Mouse (Mus musculus) liver, embryonic 15.5 days (tissue): ENCODE data around the gene Fgf23. TPM values are rescaled to one million over a fixed set of nuclear protein-coding genes. Genes with fewer than 3 reads are reported as not detected.

Experiments
- ATAC-seq: fragments of 200-750 bp; cut with Nextera tagmentation; 2 replicates; pipeline ENCODE4 v1.8.0; 2017; ENCODE audit warnings: moderate number of reproducible peaks, mild to moderate bottlenecking, moderate library complexity; ENCODE audit not compliant: insufficient read depth
- H3K27ac ChIP-seq: fragments of 300-500 bp; sonication (generic); replicated peaks from 2 replicates; pipeline ENCODE4 v1.5.1; 2015; ENCODE audit warnings: mild to moderate bottlenecking, inconsistent platforms
- H3K27me3 ChIP-seq: fragments of 300-500 bp; sonication (generic); 2 replicates; pipeline ENCODE4 v1.6.1; 2015; ENCODE audit warnings: mild to moderate bottlenecking, inconsistent platforms
- H3K36me3 ChIP-seq: fragments of 300-500 bp; sonication (generic); replicated peaks from 2 replicates; pipeline ENCODE4 v1.6.1; 2015; ENCODE audit warnings: moderate library complexity, mild to moderate bottlenecking, inconsistent platforms
- H3K4me1 ChIP-seq: fragments of 300-500 bp; sonication (generic); replicated peaks from 2 replicates; pipeline ENCODE4 v1.6.1; 2015; ENCODE audit warnings: inconsistent platforms
- H3K4me2 ChIP-seq: fragments of 300-500 bp; sonication (generic); 2 replicates; pipeline ENCODE4 v1.6.1; 2015; ENCODE audit warnings: moderate library complexity, mild to moderate bottlenecking, inconsistent platforms
- H3K4me3 ChIP-seq: fragments of 300-500 bp; sonication (generic); replicated peaks from 2 replicates; pipeline ENCODE4 v1.5.1; 2015; ENCODE audit warnings: mild to moderate bottlenecking, inconsistent platforms
- H3K9ac ChIP-seq: fragments of 300-500 bp; sonication (generic); 2 replicates; pipeline ENCODE4 v1.6.1; 2015; ENCODE audit warnings: moderate library complexity, mild to moderate bottlenecking, inconsistent platforms
- H3K9me3 ChIP-seq: fragments of 300-500 bp; sonication (generic); replicated peaks from 2 replicates; pipeline ENCODE4 v1.6.1; 2016; ENCODE audit warnings: inconsistent platforms
- WGBS: fragments of 180-500 bp; shearing (Covaris S2); methylation state at CpG from one replicate; pipeline ENCODE4 v1.1.7; 2015; ENCODE audit warnings: mixed read lengths; ENCODE audit not compliant: insufficient replicate concordance; 5-methylcytosine and 5-hydroxymethylcytosine counted together
- polyA plus RNA-seq: library from polyadenylated mRNA; unstranded; fragments of >200 nt; fragmentation: Nextera tagmentation; extraction: Ambion mirVana; gene quantifications from 2 replicates; pipeline ENCODE4 v1.2.1, GENCODE M21; 2015

Fgf23 gene
- polyA plus RNA-seq, 1 experiment from 2014 or later: not detected

DNA sequence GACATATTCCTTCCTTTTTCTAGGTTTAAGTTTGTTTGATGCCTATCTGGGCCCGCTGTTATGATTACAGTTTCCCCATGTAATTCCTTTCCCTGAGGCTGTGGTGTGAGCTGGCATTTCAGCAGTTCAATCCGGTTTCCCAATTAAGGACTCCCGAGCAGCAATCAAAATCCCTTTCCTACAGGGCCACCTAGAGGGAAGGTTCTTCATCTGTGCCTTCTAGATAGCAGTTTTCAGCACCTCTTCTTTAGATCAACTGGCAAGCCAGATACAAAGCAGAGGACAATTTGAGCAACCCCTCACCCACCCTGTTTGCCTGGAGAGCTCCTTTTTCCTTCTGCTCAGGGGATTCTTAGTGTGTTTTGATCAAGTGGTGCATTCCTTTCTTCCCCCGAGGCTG lies 14.0 kb downstream of the Fgf23 start:
- no peaks in the 10 kb centered on the region for H3K36me3 ChIP-seq
- WGBS: 42% methylated on average over 4 of the region's 4 CpGs
- no peaks in the 10 kb centered on the region for H3K9me3 ChIP-seq
- ATAC-seq: no peak
- H3K4me2 ChIP-seq: no peak overlapping the region
- no peaks in the 10 kb centered on the region for H3K4me1 ChIP-seq
- H3K27ac ChIP-seq: no peak overlapping the region
- no peak overlapping the region for H3K9ac ChIP-seq
- H3K4me3 ChIP-seq: no peak overlapping the region
- peaks cover 2% of the 10 kb centered on the region for H3K27me3 ChIP-seq

DNA sequence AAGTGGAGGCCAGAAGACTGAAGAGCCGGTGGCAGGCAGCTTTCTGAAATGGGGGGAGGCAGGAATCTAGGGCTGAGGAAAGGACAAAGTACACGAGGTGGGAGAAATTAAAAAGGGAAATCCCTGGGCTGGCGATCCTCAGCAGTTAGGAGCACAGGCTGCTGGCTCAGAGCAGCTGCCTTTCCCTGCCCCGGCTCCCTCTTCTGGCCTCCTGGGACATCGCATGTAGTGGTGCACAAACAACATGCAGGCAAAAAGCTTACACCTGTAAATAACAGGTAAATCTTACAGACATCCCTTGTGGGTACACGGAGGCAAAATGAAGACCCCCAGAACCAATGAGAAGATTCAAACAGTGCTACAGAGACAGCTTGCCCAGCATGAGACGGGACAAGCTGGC lies 21.9 kb downstream of the Fgf23 start:
- no peak overlapping the region for H3K27ac ChIP-seq
- no peaks in the 10 kb centered on the region for H3K4me1 ChIP-seq
- no peak overlapping the region for H3K9ac ChIP-seq
- 57% methylated on average over 7 of the region's 7 CpGs for WGBS
- H3K4me2 ChIP-seq: no peak overlapping the region
- no peaks in the 10 kb centered on the region for H3K27me3 ChIP-seq
- ATAC-seq: no peak
- H3K4me3 ChIP-seq: no peak overlapping the region
- no peaks in the 10 kb centered on the region for H3K36me3 ChIP-seq
- H3K9me3 ChIP-seq: no peaks in the 10 kb centered on the region

GRCm38 (mm10) chr6:127103506-127104275 lies 31.0 kb downstream of the Fgf23 start:
- H3K27ac ChIP-seq: no peak overlapping the region
- H3K9ac ChIP-seq: no peak overlapping the region
- no peak overlapping the region for H3K4me2 ChIP-seq
- H3K36me3 ChIP-seq: no peaks in the 10 kb centered on the region
- no peaks in the 10 kb centered on the region for H3K9me3 ChIP-seq
- H3K4me1 ChIP-seq: no peaks in the 10 kb centered on the region
- ATAC-seq: no peak
- no peak overlapping the region for H3K4me3 ChIP-seq
- peaks cover 6% of the 10 kb centered on the region; the same call in 1 of the 2 replicates for H3K27me3 ChIP-seq
- WGBS: 70% methylated on average over 6 of the region's 6 CpGs

GRCm38 (mm10) chr6:127104396-127105029 lies 31.8 kb downstream of the Fgf23 start:
- no peaks in the 10 kb centered on the region for H3K36me3 ChIP-seq
- H3K27ac ChIP-seq: no peak overlapping the region
- H3K27me3 ChIP-seq: peaks cover 14% of the 10 kb centered on the region
- 64% methylated on average over 7 of the region's 7 CpGs for WGBS
- H3K9ac ChIP-seq: no peak overlapping the region
- H3K4me1 ChIP-seq: peaks cover 3% of the 10 kb centered on the region; the same call in 1 of the 2 replicates
- no peak for ATAC-seq
- H3K4me2 ChIP-seq: no peak overlapping the region
- H3K9me3 ChIP-seq: no peaks in the 10 kb centered on the region
- no peak overlapping the region for H3K4me3 ChIP-seq

- H3K4me1 ChIP-seq: peaks cover 3% of the 10 kb centered on the region; the same call in 1 of the 2 replicates
- H3K36me3 ChIP-seq: no peaks in the 10 kb centered on the region
- no peak overlapping the region for H3K9ac ChIP-seq
- H3K4me2 ChIP-seq: no peak overlapping the region
- no peak overlapping the region for H3K4me3 ChIP-seq
- WGBS: 47% methylated on average over 6 of the region's 6 CpGs
- no peak for ATAC-seq
- no peak overlapping the region for H3K27ac ChIP-seq
- no peaks in the 10 kb centered on the region for H3K9me3 ChIP-seq
- peaks cover 18% of the 10 kb centered on the region for H3K27me3 ChIP-seq
These were observed 32.4 kb downstream of the Fgf23 start for GRCm38 (mm10) chr6:127105107-127105506.

- H3K27ac ChIP-seq: no peak overlapping the region
- peaks cover 28% of the 10 kb centered on the region for H3K27me3 ChIP-seq
- H3K4me2 ChIP-seq: no peak overlapping the region
- no peak overlapping the region for H3K4me3 ChIP-seq
- WGBS: 68% methylated on average over 5 of the region's 5 CpGs
- no peaks in the 10 kb centered on the region for H3K9me3 ChIP-seq
- H3K36me3 ChIP-seq: no peaks in the 10 kb centered on the region
- ATAC-seq: no peak
- H3K4me1 ChIP-seq: peaks cover 3% of the 10 kb centered on the region; the same call in 1 of the 2 replicates
- no peak overlapping the region for H3K9ac ChIP-seq
These were observed 33.5 kb downstream of the Fgf23 start for GRCm38 (mm10) chr6:127106189-127106588.

GRCm38 (mm10) chr6:127106726-127107125 lies 34.0 kb downstream of the Fgf23 start:
- no peak overlapping the region for H3K4me3 ChIP-seq
- 71% methylated on average over 5 of the region's 5 CpGs for WGBS
- H3K9ac ChIP-seq: no peak overlapping the region
- H3K27me3 ChIP-seq: peaks cover 33% of the 10 kb centered on the region
- H3K36me3 ChIP-seq: no peaks in the 10 kb centered on the region
- no peak overlapping the region for H3K4me2 ChIP-seq
- H3K4me1 ChIP-seq: peaks cover 3% of the 10 kb centered on the region; the same call in 1 of the 2 replicates
- H3K9me3 ChIP-seq: no peaks in the 10 kb centered on the region
- ATAC-seq: no peak
- H3K27ac ChIP-seq: no peak overlapping the region

- no peak overlapping the region for H3K4me3 ChIP-seq
- H3K9me3 ChIP-seq: no peaks in the 10 kb centered on the region
- no peak for ATAC-seq
- H3K36me3 ChIP-seq: no peaks in the 10 kb centered on the region
- H3K9ac ChIP-seq: no peak overlapping the region
- no peak overlapping the region for H3K27ac ChIP-seq
- H3K27me3 ChIP-seq: peaks cover 37% of the 10 kb centered on the region
- H3K4me1 ChIP-seq: peaks cover 3% of the 10 kb centered on the region; the same call in 1 of the 2 replicates
- no peak overlapping the region for H3K4me2 ChIP-seq
These were observed 34.7 kb downstream of the Fgf23 start for GRCm38 (mm10) chr6:127107413-127107812.

- H3K9me3 ChIP-seq: no peaks in the 10 kb centered on the region
- peaks cover 3% of the 10 kb centered on the region; the same call in 1 of the 2 replicates for H3K4me1 ChIP-seq
- H3K27ac ChIP-seq: no peak overlapping the region
- 20% methylated on average over 20 of the region's 20 CpGs for WGBS
- no peak for ATAC-seq
- peak overlapping the region; percentile 66 for H3K4me2 ChIP-seq
- peaks cover 37% of the 10 kb centered on the region for H3K27me3 ChIP-seq
- H3K9ac ChIP-seq: no peak overlapping the region
- peak overlapping the region; percentile 56 for H3K4me3 ChIP-seq
- no peaks in the 10 kb centered on the region for H3K36me3 ChIP-seq
These were observed 35.8 kb downstream of the Fgf23 start for GRCm38 (mm10) chr6:127108368-127109060.

- H3K4me3 ChIP-seq: peak within 1 kb of the TSS; percentile 56
- H3K9me3 ChIP-seq: no peaks in the 10 kb centered on the region
- peaks cover 37% of the 10 kb centered on the region for H3K27me3 ChIP-seq
- H3K36me3 ChIP-seq: no peaks in the 10 kb centered on the region
- peak within 1 kb of the TSS; percentile 66 for H3K4me2 ChIP-seq
- ATAC-seq: peak; percentile 89
- under 1% methylated on average over 37 of the region's 37 CpGs for WGBS
- 0 out of 2 replicates have a peak within 1 kb of the TSS, but pooled peaks have one; percentile 8 for H3K9ac ChIP-seq
- no peak within 1 kb of the TSS for H3K27ac ChIP-seq
- H3K4me1 ChIP-seq: peaks cover 3% of the 10 kb centered on the region; the same call in 1 of the 2 replicates
These were observed 36.8 kb downstream of the Fgf23 start, which contains the start of gene Tigar for GRCm38 (mm10) chr6:127109402-127109930. Gene Tigar (minus strand): TSS chr6:127109557.
